Mouse (Mus musculus) CH12.LX (cell line): Measurements from ENCODE around the gene Cwh43. TPM values are rescaled to one million over a fixed set of nuclear protein-coding genes. Genes with fewer than 3 reads are reported as not detected.
A peak's percentile ranks its signal among the peaks of the same experiment; 100 is the strongest.

Experiments
- DNase-seq: peaks from one replicate; pipeline ENCODE4 v3.0.0-alpha.2; 2013; ENCODE audit errors: extremely low read depth
- H3K27ac ChIP-seq: 2 replicates; pipeline ENCODE4 v1.5.1; 2012; ENCODE audit warnings: low read depth, mild to moderate bottlenecking, control low read depth, moderate library complexity; ENCODE audit not compliant: insufficient read depth
- H3K27me3 ChIP-seq: replicated peaks from 2 replicates; pipeline ENCODE3; 2012; ENCODE audit warnings: inconsistent platforms
- H3K36me3 ChIP-seq, 2 experiments: replicated peaks in 1 of 2; 2 replicates each; pipeline versions ENCODE3 to v1.6.1; 2012; ENCODE audit warnings: inconsistent platforms in 1 of 2, low read length in 1 of 2, mild to moderate bottlenecking in 1 of 2, mixed read lengths in 1 of 2, moderate library complexity in 1 of 2; ENCODE audit not compliant: control insufficient read depth in 1 of 2, insufficient read depth in 1 of 2
- H3K4me1 ChIP-seq, 2 experiments: 2 replicates each; pipeline ENCODE4 v1.6.1; 2012; ENCODE audit warnings: inconsistent platforms in 1 of 2, moderate library complexity in 1 of 2; ENCODE audit not compliant: insufficient read depth in 2 of 2, control insufficient read depth in 1 of 2
- H3K4me2 ChIP-seq: 2 replicates; pipeline ENCODE4 v1.6.1; 2012; ENCODE audit warnings: low read depth, mild to moderate bottlenecking, control low read depth; ENCODE audit not compliant: poor library complexity, insufficient read depth, severe bottlenecking
- H3K4me3 ChIP-seq, 3 experiments: fragments of 150-350 bp in 1 of 3; sonication (generic) in 1 of 3; replicated peaks in 1 of 3; 2 replicates each; pipeline versions ENCODE3 to v1.5.1; 2011 to 2012; ENCODE audit warnings: low read depth in 2 of 3, low read length in 2 of 3, mild to moderate bottlenecking in 2 of 3, moderate library complexity in 2 of 3, control low read depth in 1 of 3, improper control_type of control experiment in 1 of 3, inconsistent platforms in 1 of 3, mixed read lengths in 1 of 3; ENCODE audit not compliant: poor library complexity in 1 of 3
- H3K79me2 ChIP-seq: replicated peaks from 2 replicates; pipeline ENCODE4 v1.6.1; 2012; ENCODE audit warnings: mild to moderate bottlenecking, moderate library complexity; ENCODE audit not compliant: control insufficient read depth, poor library complexity, insufficient read depth, severe bottlenecking; ENCODE audit errors: extremely low read depth
- H3K9ac ChIP-seq: 2 replicates; pipeline ENCODE4 v1.6.1; 2012; ENCODE audit warnings: low read depth, mild to moderate bottlenecking, control low read depth, moderate library complexity; ENCODE audit not compliant: insufficient read depth
- H3K9me3 ChIP-seq: replicated peaks from 2 replicates; pipeline ENCODE3; 2012; ENCODE audit warnings: low read length, inconsistent platforms, mixed read lengths
- CHD1 ChIP-seq: IDR thresholded peaks from 2 replicates; pipeline ENCODE4 v1.6.1; 2012; ENCODE audit warnings: low read depth, low read length, improper control_type of control experiment, inconsistent platforms
- CHD2 ChIP-seq: IDR thresholded peaks from 2 replicates; pipeline ENCODE4 v1.6.1; 2011; ENCODE audit warnings: low read length, improper control_type of control experiment
- CTCF ChIP-seq, 2 experiments: IDR thresholded peaks in 1 of 2; conservative IDR thresholded peaks in 1 of 2; 2 replicates each; pipeline ENCODE4 v1.5.1; 2011 to 2012; ENCODE audit warnings: low read depth in 2 of 2, low read length in 2 of 2, improper control_type of control experiment in 1 of 2, inconsistent platforms in 1 of 2, mild to moderate bottlenecking in 1 of 2, moderate library complexity in 1 of 2
- ELF1 ChIP-seq: IDR thresholded peaks from 2 replicates; pipeline ENCODE4 v1.6.1; 2014; ENCODE audit warnings: low read depth, mild to moderate bottlenecking, inconsistent platforms, low read length, improper control_type of control experiment
- EP300 ChIP-seq: IDR thresholded peaks from 2 replicates; pipeline ENCODE4 v1.6.1; 2011; ENCODE audit warnings: low read length, improper control_type of control experiment
- ETS1 ChIP-seq: conservative IDR thresholded peaks from 2 replicates; pipeline ENCODE4 v1.6.1; 2012; ENCODE audit warnings: low read depth, mild to moderate bottlenecking, inconsistent platforms, low read length, improper control_type of control experiment, moderate library complexity
- HCFC1 ChIP-seq: IDR thresholded peaks from 2 replicates; pipeline ENCODE4 v1.6.1; 2012; ENCODE audit warnings: low read depth, mild to moderate bottlenecking, inconsistent platforms, low read length, improper control_type of control experiment
- IRF4 ChIP-seq: IDR thresholded peaks from 2 replicates; pipeline ENCODE4 v1.6.1; 2014; ENCODE audit warnings: low read depth, mild to moderate bottlenecking, inconsistent platforms, low read length, improper control_type of control experiment
- JUN ChIP-seq: IDR thresholded peaks from 2 replicates; pipeline ENCODE4 v1.6.1; 2011; ENCODE audit warnings: low read depth, mild to moderate bottlenecking, low read length, improper control_type of control experiment, moderate library complexity; ENCODE audit not compliant: insufficient read depth
- MAFK ChIP-seq: IDR thresholded peaks from 2 replicates; pipeline ENCODE4 v1.6.1; 2011; ENCODE audit warnings: low read length, improper control_type of control experiment; ENCODE audit not compliant: insufficient replicate concordance
- MAX ChIP-seq: IDR thresholded peaks from 2 replicates; pipeline ENCODE4 v1.6.1; 2011; ENCODE audit warnings: low read length, improper control_type of control experiment
- MXI1 ChIP-seq: IDR thresholded peaks from 2 replicates; pipeline ENCODE4 v1.6.1; 2011; ENCODE audit warnings: mild to moderate bottlenecking, low read depth, low read length, improper control_type of control experiment
- MYC ChIP-seq: IDR thresholded peaks from 2 replicates; pipeline ENCODE4 v1.6.1; 2011; ENCODE audit warnings: low read depth, mild to moderate bottlenecking, improper control_type of control experiment, low read length
- PAX5 ChIP-seq: IDR thresholded peaks from 2 replicates; pipeline ENCODE4 v1.6.1; 2012; ENCODE audit warnings: low read length, inconsistent platforms, mixed read lengths
- POLR2AphosphoS2 ChIP-seq: IDR thresholded peaks from 2 replicates; pipeline ENCODE4 v1.6.1; 2011; ENCODE audit warnings: low read depth, low read length, improper control_type of control experiment
- RAD21 ChIP-seq: IDR thresholded peaks from 2 replicates; pipeline ENCODE4 v1.6.1; 2011; ENCODE audit warnings: low read depth, mild to moderate bottlenecking, low read length, improper control_type of control experiment, moderate library complexity
- RCOR1 ChIP-seq: conservative IDR thresholded peaks from 2 replicates; pipeline ENCODE4 v1.6.1; 2012; ENCODE audit warnings: low read depth, mild to moderate bottlenecking, inconsistent platforms, low read length, improper control_type of control experiment
- SMC3 ChIP-seq: IDR thresholded peaks from 2 replicates; pipeline ENCODE4 v1.6.1; 2011; ENCODE audit warnings: low read depth, low read length, improper control_type of control experiment
- TBP ChIP-seq: conservative IDR thresholded peaks from 2 replicates; pipeline ENCODE4 v1.6.1; 2011; ENCODE audit warnings: low read depth, low read length, improper control_type of control experiment
- TCF12 ChIP-seq: IDR thresholded peaks from 2 replicates; pipeline ENCODE4 v1.6.1; 2014; ENCODE audit warnings: low read depth, mild to moderate bottlenecking, inconsistent platforms, low read length, improper control_type of control experiment
- ZC3H11A ChIP-seq: IDR thresholded peaks from 2 replicates; pipeline ENCODE4 v1.6.1; 2012; ENCODE audit warnings: low read depth, mild to moderate bottlenecking, inconsistent platforms, low read length, improper control_type of control experiment
- ZMIZ1 ChIP-seq: IDR thresholded peaks from 2 replicates; pipeline ENCODE4 v1.6.1; 2012; ENCODE audit warnings: low read depth, mild to moderate bottlenecking, inconsistent platforms, low read length, improper control_type of control experiment
- dilution Hi-C: fragments of 300-500 bp; cut with MboI; formaldehyde crosslinking; loops from 2 replicates; pipeline ENCODE4 v1.14.3; 2020; ENCODE audit warnings: low sequenced_read_pairs; ENCODE audit not compliant: extremely low pct_unique_long_range_greater_than_20kb, extremely low pct_ligation_motif_present
- in situ Hi-C: fragments of 300-500 bp; cut with MboI; formaldehyde crosslinking; loops from 3 replicates; pipeline ENCODE4 v1.14.3; 2019; ENCODE audit warnings: low sequenced_read_pairs, low pct_ligation_motif_present, low pct_unique_long_range_greater_than_20kb, mixed read lengths
- polyA plus RNA-seq: library from polyadenylated mRNA; unstranded; fragments of >175 nt; gene quantifications from 2 replicates; pipeline ENCODE4 v1.2.1, GENCODE M21; 2012; ENCODE audit warnings: low read depth; ENCODE audit not compliant: insufficient read length
- total RNA-seq, 2 experiments: library from RNA; depleted of rRNA; stranded (reverse); fragments of 300-350 nt in 1 of 2; fragments of >200 nt in 1 of 2; gene quantifications; 2 replicates each; pipeline ENCODE4 v1.2.3; 2012 to 2014

Gene Cwh43
- total and polyA plus RNA-seq, 3 experiments, result not detected

- Histone ChIP-seq H3K4me1 (peaks cover 0 to 20% of the 10 kb centered on the region in 2 experiments; a peak in 3 of 4 replicates), H3K9ac (no peak overlapping the region), H3K27ac (no peak overlapping the region), H3K9me3 (no peaks in the 10 kb centered on the region), H3K36me3 (no peaks in the 10 kb centered on the region), H3K4me2 (no peak overlapping the region), H3K4me3 (no peak overlapping the region), H3K79me2 (no peaks in the 10 kb centered on the region), H3K27me3 (peaks cover 3% of the 10 kb centered on the region)
- in situ Hi-C loops (no loop called here), dilution Hi-C loops (no loop called here)
- DNase-seq, result no peak
- TF ChIP-seq HCFC1, result no peak
- peak; percentile 82 for TF ChIP-seq MAX
- TF ChIP-seq EP300, result no peak
- peak; percentile 79 for TF ChIP-seq MYC
- TF ChIP-seq IRF4, result no peak
These were observed 2.4 kb upstream of the Cwh43 start for GRCm38 (mm10) chr5:73403311-73404068.

GRCm38 (mm10) chr5:73404790-73405189, 1.1 kb upstream of the Cwh43 start:
- no peaks in the 10 kb centered on the region for H3K9me3 ChIP-seq
- no peak overlapping the region for H3K4me2 ChIP-seq
- no peak overlapping the region for H3K9ac ChIP-seq
- in situ Hi-C loops, result no loop called here
- no peaks in the 10 kb centered on the region for H3K27me3 ChIP-seq
- peaks cover 0 to 20% of the 10 kb centered on the region in 2 experiments; a peak in 3 of 4 replicates for H3K4me1 ChIP-seq
- DNase-seq, result no peak
- H3K4me3 ChIP-seq, result no peak overlapping the region
- H3K36me3 ChIP-seq, result no peaks in the 10 kb centered on the region
- dilution Hi-C loops, result no loop called here
- H3K27ac ChIP-seq, result no peak overlapping the region
- peak in 1 of 2 experiments; percentile 30; a peak in 2 of 4 replicates for TF ChIP-seq CTCF (conservative IDR thresholded peaks at IDR 0.05 in 1 of 2, IDR thresholded peaks at IDR 0.05 in 1 of 2; ENCODE audit: low read depth in 2 of 2, low read length in 2 of 2)
- no peak for TF ChIP-seq HCFC1
- no peaks in the 10 kb centered on the region for H3K79me2 ChIP-seq

- Histone ChIP-seq H3K9ac (no peak overlapping the region), H3K9me3 (no peaks in the 10 kb centered on the region)
- in situ Hi-C loops, result no loop called here
- no peak for TF ChIP-seq TBP
- no peak for TF ChIP-seq RCOR1
- no peak for TF ChIP-seq JUN
- no peak for TF ChIP-seq MAFK
- no peak for TF ChIP-seq RAD21
- TF ChIP-seq ELF1, result no peak
- no peak for TF ChIP-seq EP300
- no peak for TF ChIP-seq CHD2
- no peak for TF ChIP-seq SMC3
- TF ChIP-seq PAX5, result no peak
- TF ChIP-seq MXI1, result no peak
- no peak for TF ChIP-seq TCF12
- TF ChIP-seq ETS1, result no peak
- no peak for TF ChIP-seq CHD1
- no peak for TF ChIP-seq POLR2AphosphoS2
- TF ChIP-seq ZC3H11A, result no peak
- no peak for TF ChIP-seq ZMIZ1
- TF ChIP-seq, all 38 proteins: peak for 0
- Histone ChIP-seq H3K4me1 (peaks cover 0 to 20% of the 10 kb centered on the region in 2 experiments; a peak in 3 of 4 replicates), H3K27ac (no peak overlapping the region), H3K79me2 (no peaks in the 10 kb centered on the region), H3K27me3 (no peaks in the 10 kb centered on the region), H3K36me3 (no peaks in the 10 kb centered on the region), H3K4me2 (no peak overlapping the region), H3K4me3 (no peak overlapping the region)
- no peak for DNase-seq
- dilution Hi-C loops, result no loop called here
These were observed 986 bp downstream of the Cwh43 start for GRCm38 (mm10) chr5:73406861-73407260.
